Mouse (Mus musculus) kidney, adult 2 months (tissue): Measurements from ENCODE around the gene Gapdh. TPM values are rescaled to one million over a fixed set of nuclear protein-coding genes. Genes with fewer than 3 reads are reported as not detected.

ENCODE experiments used
- DNase-seq: peaks from one replicate; pipeline ENCODE4 v3.0.0; 2021
- H3K27ac ChIP-seq: fragments of 200-500 bp; 2 replicates; pipeline ENCODE4 v1.5.1; 2012; ENCODE audit warnings: low read depth, low read length, control low read depth, inconsistent platforms; ENCODE audit not compliant: insufficient read depth
- H3K27me3 ChIP-seq: fragments of 200-500 bp; replicated peaks from 2 replicates; pipeline ENCODE4 v1.6.1; 2012; ENCODE audit warnings: mild to moderate bottlenecking, moderate library complexity, low read length, inconsistent platforms; ENCODE audit not compliant: control insufficient read depth, insufficient read depth
- H3K36me3 ChIP-seq: fragments of 200-500 bp; 2 replicates; pipeline ENCODE4 v1.6.1; 2012; ENCODE audit warnings: mild to moderate bottlenecking, moderate library complexity, low read length, inconsistent platforms; ENCODE audit not compliant: control insufficient read depth, insufficient read depth
- H3K4me1 ChIP-seq: fragments of 200-500 bp; 2 replicates; pipeline ENCODE4 v1.6.1; 2011; ENCODE audit warnings: low read length; ENCODE audit not compliant: control insufficient read depth, insufficient read depth
- H3K4me3 ChIP-seq: fragments of 200-500 bp; 2 replicates; pipeline ENCODE4 v1.5.1; 2011; ENCODE audit warnings: mild to moderate bottlenecking, low read depth, low read length, control low read depth; ENCODE audit not compliant: insufficient read depth
- CTCF ChIP-seq: fragments of 200-500 bp; conservative IDR thresholded peaks from 2 replicates; pipeline ENCODE4 v1.5.1; 2011; ENCODE audit warnings: low read depth, mild to moderate bottlenecking, control low read depth, low read length, moderate library complexity, mixed read lengths; ENCODE audit not compliant: insufficient read depth, insufficient read length
- POLR2A ChIP-seq: fragments of 200-500 bp; IDR thresholded peaks from one replicate; pipeline ENCODE4 v1.6.1; 2011; ENCODE audit warnings: low read depth, low read length, control low read depth
- WGBS: fragments of 180-500 bp; shearing (Covaris S2); methylation state at CpG from one replicate; pipeline ENCODE4 v1.1.7; 2018; 5-methylcytosine and 5-hydroxymethylcytosine counted together
- polyA plus RNA-seq: library from polyadenylated mRNA; depleted of rRNA; stranded (reverse); fragments of >200 nt; gene quantifications from 2 replicates; pipeline ENCODE4 v1.2.3, GENCODE M21; 2012

Gene Gapdh
- polyA plus RNA-seq, 1 experiment = 7,324 TPM

DNA sequence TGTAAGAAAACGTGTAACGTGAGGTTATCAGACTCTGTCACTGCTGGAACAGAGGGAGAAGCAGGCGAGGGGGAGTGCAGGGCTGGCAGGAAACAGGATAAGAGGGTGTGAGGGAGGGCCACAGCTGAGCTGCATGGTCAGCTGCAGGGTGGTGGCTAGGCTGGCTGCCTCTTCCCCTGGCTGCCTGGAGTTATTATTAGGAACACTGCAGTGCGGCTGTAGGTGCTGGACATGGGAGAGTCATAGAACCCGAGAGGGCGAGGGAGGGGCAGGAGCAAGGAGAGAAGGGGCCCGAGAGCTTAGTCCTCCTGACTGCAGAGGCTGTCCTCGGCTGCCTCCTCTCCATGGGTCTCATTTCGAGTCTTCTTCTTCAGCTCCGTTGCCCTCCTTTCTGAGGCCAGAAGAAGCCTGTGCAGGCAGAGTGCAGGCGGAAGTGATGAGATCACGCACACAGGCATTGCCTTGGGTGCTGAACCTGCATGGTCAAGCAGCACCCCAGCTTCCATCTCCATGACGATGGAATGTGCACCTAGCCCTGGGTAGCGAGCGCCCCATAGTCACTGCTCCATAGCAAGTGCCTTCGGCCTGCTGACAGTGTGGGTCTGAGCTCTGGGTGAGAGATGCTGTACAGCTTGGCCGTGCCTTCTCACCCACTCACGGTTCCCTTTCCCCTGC is 17.9 kb downstream of the Gapdh start:
- Histone ChIP-seq H3K27ac (peak overlapping the region; percentile 48), H3K4me1 (peaks cover 29% of the 10 kb centered on the region), H3K36me3 (no peaks in the 10 kb centered on the region), H3K4me3 (no peak overlapping the region), H3K27me3 (no peaks in the 10 kb centered on the region)
- TF ChIP-seq POLR2A = no peak
- no peak for TF ChIP-seq CTCF
- 27% methylated on average over 18 of the region's 18 CpGs for WGBS
- DNase-seq = peak; percentile 40

DNA sequence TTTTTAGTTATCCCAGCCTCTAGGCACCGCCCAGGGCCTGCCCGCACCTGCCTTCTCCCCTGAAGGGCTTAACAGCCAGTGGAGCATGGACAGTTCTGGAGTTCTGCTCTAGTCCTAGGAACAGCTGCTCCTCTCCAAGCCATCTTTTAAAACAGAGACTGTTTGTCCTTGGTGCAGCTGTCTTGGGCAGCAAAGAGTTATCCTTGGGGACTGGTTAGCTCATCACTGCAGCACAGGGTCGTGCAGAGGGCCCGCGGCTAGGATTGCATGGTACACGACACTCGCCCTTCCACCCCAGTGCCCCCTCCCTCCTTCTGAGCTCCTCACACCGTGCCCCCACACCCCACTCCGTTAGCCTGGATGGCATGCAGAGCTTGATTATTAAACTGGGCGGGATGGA is 18.9 kb downstream of the Gapdh start:
- TF ChIP-seq CTCF = no peak
- no peak for TF ChIP-seq POLR2A
- Histone ChIP-seq H3K36me3 (no peaks in the 10 kb centered on the region), H3K4me1 (peaks cover 29% of the 10 kb centered on the region), H3K4me3 (peak overlapping the region; percentile 16; the same call in 1 of the 2 replicates), H3K27me3 (no peaks in the 10 kb centered on the region), H3K27ac (peak overlapping the region; percentile 44)
- WGBS = 52% methylated on average over 10 of the region's 10 CpGs
- no peak for DNase-seq

- H3K4me1 ChIP-seq = peaks cover 29% of the 10 kb centered on the region
- WGBS = 42% methylated on average over 4 of the region's 4 CpGs
- H3K36me3 ChIP-seq = no peaks in the 10 kb centered on the region
- H3K4me3 ChIP-seq = peak overlapping the region; percentile 16; the same call in 1 of the 2 replicates
- TF ChIP-seq CTCF (no peak), POLR2A (no peak)
- no peaks in the 10 kb centered on the region for H3K27me3 ChIP-seq
- DNase-seq = peak; percentile 61
- H3K27ac ChIP-seq = peak overlapping the region; percentile 44
Observed at GRCm38 (mm10) chr6:125146797-125147196, 19.5 kb downstream of the Gapdh start.

- H3K27me3 ChIP-seq = no peaks in the 10 kb centered on the region
- TF ChIP-seq CTCF (no peak), POLR2A (no peak)
- 52% methylated on average over 7 of the region's 7 CpGs for WGBS
- peaks cover 29% of the 10 kb centered on the region for H3K4me1 ChIP-seq
- H3K36me3 ChIP-seq = no peaks in the 10 kb centered on the region
- DNase-seq = no peak
- H3K27ac ChIP-seq = no peak overlapping the region
- H3K4me3 ChIP-seq = peak overlapping the region; percentile 65
Observed at GRCm38 (mm10) chr6:125146148-125146547, 20.1 kb downstream of the Gapdh start.

DNA sequence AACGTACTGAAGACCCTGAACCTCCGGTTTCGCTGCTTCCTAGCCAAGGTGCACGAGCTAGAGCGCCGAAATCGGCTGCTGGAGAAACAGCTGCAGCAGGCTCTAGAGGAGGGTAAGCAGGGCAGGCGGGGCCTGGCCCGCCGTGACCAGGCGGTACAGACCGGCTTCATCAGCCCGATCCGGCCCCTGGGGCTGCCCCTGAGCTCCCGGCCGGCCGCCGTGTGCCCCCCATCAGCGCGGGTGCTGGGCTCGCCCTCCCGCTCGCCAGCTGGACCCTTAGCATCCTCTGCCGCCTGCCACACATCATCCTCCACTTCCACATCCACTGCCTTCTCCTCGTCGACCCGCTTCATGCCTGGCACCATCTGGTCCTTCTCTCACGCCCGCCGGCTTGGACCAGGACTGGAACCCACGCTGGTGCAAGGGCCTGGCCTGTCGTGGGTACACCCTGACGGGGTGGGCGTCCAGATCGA is 20.8 kb downstream of the Gapdh start:
- WGBS = 6% methylated on average over 35 of the region's 35 CpGs
- H3K27me3 ChIP-seq = no peaks in the 10 kb centered on the region
- TF ChIP-seq POLR2A (no peak), CTCF (no peak)
- peaks cover 2% of the 10 kb centered on the region; the same call in 1 of the 2 replicates for H3K36me3 ChIP-seq
- peaks cover 29% of the 10 kb centered on the region for H3K4me1 ChIP-seq
- DNase-seq = no peak
- H3K27ac ChIP-seq = peak overlapping the region; percentile 46
- H3K4me3 ChIP-seq = peak overlapping the region; percentile 65

GRCm38 (mm10) chr6:125145001-125145400 is 21.3 kb downstream of the Gapdh start, which contains the start of gene Iffo1:
Iffo1 (plus strand) TSS chr6:125145241.
- H3K27ac ChIP-seq = peak within 1 kb of the TSS; percentile 46
- peak; percentile 96 for DNase-seq
- H3K36me3 ChIP-seq = peaks cover 2% of the 10 kb centered on the region; the same call in 1 of the 2 replicates
- H3K4me1 ChIP-seq = peaks cover 29% of the 10 kb centered on the region
- 2% methylated on average over 16 of the region's 16 CpGs for WGBS
- no peaks in the 10 kb centered on the region for H3K27me3 ChIP-seq
- H3K4me3 ChIP-seq = peak within 1 kb of the TSS; percentile 65
- TF ChIP-seq CTCF = peak; percentile 52
- TF ChIP-seq POLR2A = peak; percentile 38

- peaks cover 2% of the 10 kb centered on the region; the same call in 1 of the 2 replicates for H3K36me3 ChIP-seq
- H3K4me3 ChIP-seq = no peak overlapping the region
- H3K27me3 ChIP-seq = no peaks in the 10 kb centered on the region
- peak overlapping the region; percentile 40 for H3K27ac ChIP-seq
- TF ChIP-seq CTCF (no peak), POLR2A (no peak)
- peak; percentile 62 for DNase-seq
- WGBS = 54% methylated on average over 9 of the region's 9 CpGs
- H3K4me1 ChIP-seq = peaks cover 21% of the 10 kb centered on the region
Observed at GRCm38 (mm10) chr6:125143904-125144303, 22.4 kb downstream of the Gapdh start.
